Mouse (Mus musculus): ENCODE data around the gene Gm9046.

- no peak for TF ChIP-seq CTCF (conservative IDR thresholded peaks at IDR 0.05; ENCODE audit: low read length)
- TF ChIP-seq POU5F1 (IDR thresholded peaks at IDR 0.05; ENCODE audit: borderline replicate concordance, low read length) = no peak
- no peak for TF ChIP-seq NANOG (IDR thresholded peaks at IDR 0.05; ENCODE audit: borderline replicate concordance, low read length)
These were observed 48.1 kb downstream of the Gm9046 start, which contains the start of gene Iltifb for GRCm38 (mm10) chr10:118294938-118295337.

Data from E14TG2a.4 (cell line).